Mouse (Mus musculus): ENCODE data around the gene Usp6nl.

Usp6nl gene

GRCm38 (mm10) chr2:6473829-6474228 lies 151.4 kb downstream of the Usp6nl start:
- DNase-seq (ENCODE audit: low spot score in 2 of 2), result no peak

DNA sequence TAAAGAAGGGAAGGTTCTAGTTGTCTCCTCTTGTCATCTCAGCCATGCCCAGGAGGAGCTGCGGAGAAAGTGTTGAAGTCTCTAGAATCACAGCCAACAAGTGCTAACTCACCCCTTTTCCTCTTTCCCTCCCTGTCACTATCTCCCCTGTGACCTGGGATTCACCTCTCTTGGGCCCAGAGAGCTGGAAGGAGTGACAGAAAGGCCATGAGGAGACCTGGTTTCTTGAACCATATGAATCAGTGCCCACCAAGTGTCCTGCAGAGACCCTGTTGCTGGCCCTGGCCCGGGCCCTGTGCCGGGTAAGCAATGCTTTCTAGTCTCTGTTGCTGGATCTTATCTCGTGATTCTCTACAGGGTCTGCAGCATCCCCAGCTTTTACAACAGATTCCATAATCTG lies 155.4 kb downstream of the Usp6nl start:
- no peak for DNase-seq (ENCODE audit: low spot score in 2 of 2)

- DNase-seq (ENCODE audit: low spot score in 2 of 2), result no peak
Observed at GRCm38 (mm10) chr2:6478361-6478965, 156.0 kb downstream of the Usp6nl start.

GRCm38 (mm10) chr2:6478966-6479391 lies 156.5 kb downstream of the Usp6nl start:
- DNase-seq (ENCODE audit: low spot score in 2 of 2), result no peak

- DNase-seq (ENCODE audit: low spot score in 2 of 2), result no peak
Observed at GRCm38 (mm10) chr2:6479620-6480019, 157.2 kb downstream of the Usp6nl start.

DNA sequence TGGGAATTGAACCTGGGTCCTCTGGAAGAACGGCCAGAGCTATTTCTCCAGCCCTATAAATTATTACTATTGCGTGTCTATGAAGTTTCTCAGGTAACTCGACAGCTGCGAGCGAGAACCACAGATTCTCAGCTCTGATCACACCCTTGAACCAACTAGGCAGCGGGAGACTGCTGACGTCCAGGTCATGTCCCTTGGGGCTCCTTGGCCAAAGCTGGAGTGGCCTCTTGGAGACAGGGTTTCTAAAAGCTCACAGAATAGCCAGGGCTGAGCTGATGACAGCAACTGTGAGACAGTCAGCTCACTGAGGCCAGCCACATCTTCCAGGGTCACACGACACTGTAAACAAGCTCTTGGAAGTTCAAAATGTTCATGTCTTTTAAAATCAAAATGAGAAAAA lies 159.5 kb downstream of the Usp6nl start:
- DNase-seq (ENCODE audit: low spot score in 2 of 2), result no peak

DNA sequence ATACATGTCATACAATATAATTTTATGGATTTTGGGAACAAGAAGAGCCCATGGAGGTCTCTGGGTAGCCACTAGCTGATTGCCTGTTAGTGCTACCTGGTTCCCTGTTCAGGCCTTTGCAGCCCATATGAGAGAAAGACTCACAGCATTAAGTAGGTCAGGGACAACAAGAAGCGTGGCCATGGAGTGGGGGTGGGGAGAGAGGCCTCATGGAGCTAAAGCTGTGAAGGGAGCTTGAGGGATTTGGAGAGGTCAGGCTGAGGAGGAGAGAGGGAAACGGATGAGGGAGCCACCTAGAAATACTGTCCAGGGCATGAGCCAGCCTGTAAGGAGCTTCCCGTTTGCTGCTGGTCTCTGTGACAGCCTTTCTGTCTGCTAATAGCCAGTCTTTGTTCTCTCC lies 159.9 kb downstream of the Usp6nl start:
- DNase-seq (ENCODE audit: low spot score in 2 of 2), result no peak

DNA sequence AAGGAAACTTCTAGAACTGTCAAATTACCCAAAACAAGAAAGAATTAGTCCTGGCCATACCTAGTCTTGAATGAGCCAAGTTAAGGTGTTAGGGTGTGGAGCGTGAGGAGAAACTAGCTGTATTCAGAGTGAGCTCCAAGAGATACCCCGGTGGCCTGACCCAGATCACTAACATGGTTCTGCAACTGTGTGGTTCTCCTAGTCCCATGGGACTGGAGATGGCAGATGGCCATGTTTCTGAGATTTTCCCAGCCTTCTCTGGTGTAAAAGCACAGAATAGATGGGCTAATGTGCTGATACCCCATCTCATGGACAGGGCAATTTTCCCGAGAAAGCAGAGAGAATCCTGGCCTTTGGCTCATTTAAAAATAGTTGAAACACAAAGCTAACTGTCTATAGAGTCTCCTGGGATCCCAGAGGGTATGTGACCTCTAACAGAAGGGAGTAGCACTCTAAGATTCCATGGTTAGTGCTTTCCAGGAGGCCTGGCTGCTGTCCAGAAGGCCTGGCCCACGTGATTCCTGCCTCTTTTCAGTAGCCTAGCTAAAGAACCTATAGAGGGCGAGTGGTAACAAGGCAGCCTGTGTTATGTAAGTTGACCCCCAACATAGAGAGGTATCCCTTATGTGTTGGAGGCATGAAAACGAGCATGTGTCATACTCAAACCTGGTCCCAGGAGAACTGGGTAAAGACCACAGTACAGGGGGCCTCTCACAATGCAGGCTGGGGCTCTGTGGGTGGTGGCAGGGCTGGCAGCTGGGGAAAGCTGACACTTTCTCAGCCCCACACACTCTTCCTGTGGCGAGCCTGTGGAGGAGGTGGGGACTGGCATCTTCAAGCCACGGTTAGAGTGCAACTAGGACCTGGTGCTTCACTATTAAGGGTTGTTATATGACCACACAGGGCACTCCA lies 160.9 kb downstream of the Usp6nl start:
- no peak for DNase-seq (ENCODE audit: low spot score in 2 of 2)

GRCm38 (mm10) chr2:6484179-6484578 lies 161.7 kb downstream of the Usp6nl start:
- DNase-seq (ENCODE audit: low spot score in 2 of 2), result no peak

DNA sequence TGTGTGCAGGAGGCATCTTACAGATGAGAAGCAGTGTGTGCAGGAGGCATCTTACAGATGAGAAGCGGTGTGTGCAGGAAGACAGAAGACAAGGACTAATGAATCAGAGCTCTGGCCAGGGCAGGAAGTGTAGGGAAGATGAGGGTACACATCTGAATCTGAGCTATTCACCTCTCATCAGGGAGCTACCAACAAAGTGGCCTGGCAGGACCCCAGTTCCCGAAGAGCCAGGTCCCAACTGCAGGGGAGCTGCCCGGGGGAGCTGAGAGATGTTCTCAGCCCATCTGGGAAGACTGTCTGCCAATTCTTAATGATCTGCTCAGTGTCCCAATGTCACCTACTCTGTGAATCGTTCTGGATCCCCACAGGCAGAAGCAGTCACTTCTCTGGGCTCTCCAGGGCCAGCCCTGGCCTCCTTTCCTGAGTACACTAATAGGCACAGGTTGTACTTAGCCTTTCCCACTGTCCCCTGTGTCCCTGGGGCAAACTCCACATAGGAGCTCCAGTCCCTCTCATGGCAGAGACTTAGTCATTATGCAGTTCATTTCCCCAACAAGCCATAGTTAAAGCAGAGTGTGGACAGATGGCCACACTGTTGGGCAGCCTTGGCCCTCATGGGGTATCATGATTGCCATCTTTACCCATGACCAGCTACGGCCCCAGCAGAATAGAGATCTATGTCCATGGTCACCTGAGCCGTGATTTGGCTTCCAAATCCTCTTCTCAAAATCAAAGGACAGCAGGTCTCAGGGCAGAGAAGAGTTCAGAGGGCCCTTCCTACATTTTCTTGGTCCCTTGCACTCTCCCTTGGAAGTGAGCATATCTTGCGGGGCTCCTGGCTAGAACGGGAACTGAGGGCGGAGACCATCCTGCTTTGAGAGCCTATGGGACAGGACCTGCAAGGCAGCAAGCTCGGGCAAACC lies 165.4 kb downstream of the Usp6nl start:
- DNase-seq (ENCODE audit: low spot score in 2 of 2), result no peak

GRCm38 (mm10) chr2:6488489-6489056 lies 166.1 kb downstream of the Usp6nl start:
- no peak for DNase-seq (ENCODE audit: low spot score in 2 of 2)

- DNase-seq (ENCODE audit: low spot score in 2 of 2), result no peak
Observed at GRCm38 (mm10) chr2:6490076-6490475, 167.6 kb downstream of the Usp6nl start.

DNA sequence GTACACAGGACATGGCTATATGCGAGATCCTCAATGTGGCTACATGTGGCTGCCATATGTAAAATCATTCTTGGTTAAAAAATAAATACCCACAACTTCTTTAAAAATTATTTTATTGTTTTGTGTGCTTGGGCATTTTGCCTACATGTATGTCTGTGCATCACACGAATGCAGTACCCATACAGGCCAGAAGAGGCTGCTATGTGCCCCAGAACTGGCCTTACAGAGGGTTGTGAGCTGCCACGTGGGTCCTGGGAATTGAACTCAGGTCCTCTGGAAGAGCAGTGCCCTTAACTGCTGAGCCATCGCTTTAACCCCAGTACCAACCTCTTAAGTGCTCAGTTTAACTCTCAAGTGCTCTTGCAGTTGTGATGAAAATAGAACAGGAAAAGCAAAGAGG lies 168.4 kb downstream of the Usp6nl start:
- DNase-seq (ENCODE audit: low spot score in 2 of 2), result no peak

GRCm38 (mm10) chr2:6493886-6494285 lies 171.4 kb downstream of the Usp6nl start:
- DNase-seq (ENCODE audit: low spot score in 2 of 2), result no peak

Data from thymus, postnatal 10 days (tissue).